Mouse (Mus musculus): ENCODE data around the gene Hnrnpc.

GRCm38 (mm10) chr14:52105308-52105707 is 1.5 kb upstream of the Hnrnpc start:
- TF ChIP-seq CTCF (IDR thresholded peaks at IDR 0.05; ENCODE audit: insufficient read depth, low read length): no peak
- no peak for TF ChIP-seq POLR2A (IDR thresholded peaks at IDR 0.05; ENCODE audit: borderline replicate concordance, extremely low read depth, low read depth, low read length)

All from lung, adult 2 months (tissue).